Mouse (Mus musculus) neural tube, embryonic 14.5 days (tissue): ENCODE measurements at regions not wholly inside any gene's neighbourhood (a gene's known extent, or its start where the extent isn't known, plus 50 kb on each side); places are given as distances from the start of the nearest gene placed in this dataset.
"Not testable (repeated sequence)": the region's sequence is repeated elsewhere in the genome, so short reads cannot be mapped to it uniquely, and the experiment has no call there.

ENCODE experiments used
- ATAC-seq: fragments of 200-750 bp; cut with Nextera tagmentation; 2 replicates; pipeline ENCODE4 v1.8.0; 2017; ENCODE audit warnings: low read depth, mild to moderate bottlenecking, moderate TSS enrichment, moderate library complexity
- H3K27ac ChIP-seq: fragments of 300-500 bp; sonication (generic); 2 replicates; pipeline ENCODE4 v1.5.1; 2014; ENCODE audit warnings: low read depth, mild to moderate bottlenecking, control low read depth, low read length, moderate library complexity, mixed read lengths
- H3K27me3 ChIP-seq: fragments of 300-500 bp; sonication (generic); 2 replicates; pipeline ENCODE4 v1.6.1; 2014; ENCODE audit warnings: low read length; ENCODE audit not compliant: control insufficient read depth, insufficient read depth
- H3K36me3 ChIP-seq: fragments of 300-500 bp; sonication (generic); 2 replicates; pipeline ENCODE4 v1.6.1; 2014; ENCODE audit warnings: low read length, mixed read lengths; ENCODE audit not compliant: control insufficient read depth, insufficient read depth
- H3K4me1 ChIP-seq: fragments of 300-500 bp; sonication (generic); 2 replicates; pipeline ENCODE4 v1.6.1; 2014; ENCODE audit warnings: low read length; ENCODE audit not compliant: control insufficient read depth, insufficient read depth
- H3K4me2 ChIP-seq: fragments of 300-500 bp; sonication (generic); 2 replicates; pipeline ENCODE4 v1.6.1; 2014; ENCODE audit warnings: mild to moderate bottlenecking, low read depth, low read length, control low read depth
- H3K4me3 ChIP-seq: fragments of 300-500 bp; sonication (generic); 2 replicates; pipeline ENCODE4 v1.5.1; 2014; ENCODE audit warnings: low read depth, low read length, control low read depth, mixed read lengths
- H3K9ac ChIP-seq: fragments of 300-500 bp; sonication (generic); replicated peaks from 2 replicates; pipeline ENCODE4 v1.6.1; 2014; ENCODE audit warnings: low read depth, mild to moderate bottlenecking, control low read depth, low read length, mixed read lengths
- H3K9me3 ChIP-seq: fragments of 300-500 bp; sonication (generic); 2 replicates; pipeline ENCODE4 v1.6.1; 2016; ENCODE audit warnings: low read length; ENCODE audit not compliant: control insufficient read depth
- WGBS: fragments of 180-500 bp; shearing (Covaris S2); extraction: QIAGEN DNeasy Blood & Tissue Kit; methylation state at CpG from one replicate; pipeline ENCODE4 v1.1.7; 2014; 5-methylcytosine and 5-hydroxymethylcytosine counted together

- no peaks in the 10 kb centered on the region for H3K9me3 ChIP-seq
- H3K36me3 ChIP-seq, result no peaks in the 10 kb centered on the region
- no peak overlapping the region for H3K4me2 ChIP-seq
- ATAC-seq, result no peak
- H3K9ac ChIP-seq, result no peak overlapping the region
- H3K27ac ChIP-seq, result no peak overlapping the region
- H3K27me3 ChIP-seq, result no peaks in the 10 kb centered on the region
- H3K4me1 ChIP-seq, result no peaks in the 10 kb centered on the region
- H3K4me3 ChIP-seq, result no peak overlapping the region
- 92% methylated on average over 4 of the region's 4 CpGs for WGBS
Measured at GRCm38 (mm10) chr6:3319378-3319777, 80.0 kb downstream of the Samd9l start.

GRCm38 (mm10) chr6:3307598-3308220, 91.7 kb downstream of the Samd9l start:
- WGBS, result 4% methylated on average over 11 of the region's 11 CpGs
- H3K9me3 ChIP-seq, H3K27me3 ChIP-seq, H3K9ac ChIP-seq, H3K36me3 ChIP-seq, H3K4me1 ChIP-seq, H3K27ac ChIP-seq, H3K4me3 ChIP-seq: not testable (repeated sequence)
- 0 out of 2 replicates have a peak overlapping the region, but pooled peaks have one; percentile 11 for H3K4me2 ChIP-seq
- ATAC-seq, result peak; percentile 38; the same call in 1 of the 2 replicates

- H3K4me3 ChIP-seq, ATAC-seq, H3K4me1 ChIP-seq, H3K27me3 ChIP-seq, H3K9me3 ChIP-seq, H3K27ac ChIP-seq, H3K36me3 ChIP-seq, H3K9ac ChIP-seq, H3K4me2 ChIP-seq: not testable (repeated sequence)
- WGBS, result 74% methylated on average over 10 of the region's 10 CpGs
Measured at GRCm38 (mm10) chr6:3304881-3305620, 94.3 kb downstream of the Samd9l start.

- H3K4me3 ChIP-seq, H3K4me2 ChIP-seq, H3K9ac ChIP-seq, H3K9me3 ChIP-seq, H3K27ac ChIP-seq, H3K27me3 ChIP-seq, ATAC-seq, H3K4me1 ChIP-seq, H3K36me3 ChIP-seq: not testable (repeated sequence)
- WGBS, result 85% methylated on average over 8 of the region's 8 CpGs
Measured at GRCm38 (mm10) chr6:3293316-3293715, 106.1 kb downstream of the Samd9l start.

GRCm38 (mm10) chr6:3291983-3292382, 107.4 kb downstream of the Samd9l start:
- H3K9ac ChIP-seq, H3K4me1 ChIP-seq, H3K36me3 ChIP-seq, H3K27me3 ChIP-seq, H3K9me3 ChIP-seq, H3K4me2 ChIP-seq, H3K27ac ChIP-seq, ATAC-seq, H3K4me3 ChIP-seq: not testable (repeated sequence)
- WGBS, result 98% methylated on average over 6 of the region's 6 CpGs

GRCm38 (mm10) chr6:3268726-3269125, 130.6 kb downstream of the Samd9l start:
- not testable (repeated sequence) for H3K4me2 ChIP-seq, H3K27me3 ChIP-seq, H3K27ac ChIP-seq, H3K9me3 ChIP-seq, H3K36me3 ChIP-seq, H3K4me3 ChIP-seq, ATAC-seq, H3K4me1 ChIP-seq, H3K9ac ChIP-seq
- 87% methylated on average over 2 of the region's 4 CpGs for WGBS

GRCm38 (mm10) chr6:3265477-3265876, 133.9 kb downstream of the Samd9l start:
- WGBS, result 59% methylated on average over 1 of the region's 1 CpGs
- H3K36me3 ChIP-seq, H3K9ac ChIP-seq, H3K4me1 ChIP-seq, H3K9me3 ChIP-seq, ATAC-seq, H3K27ac ChIP-seq, H3K4me2 ChIP-seq, H3K4me3 ChIP-seq, H3K27me3 ChIP-seq: not testable (repeated sequence)
